Mouse (Mus musculus) ovary, postnatal 10 days (tissue): Measurements from ENCODE around the gene Olfr559.

Experiments
- DNase-seq: peaks from one replicate; pipeline ENCODE4 v3.0.0; 2022; ENCODE audit warnings: low spot score

Olfr559 gene

DNA sequence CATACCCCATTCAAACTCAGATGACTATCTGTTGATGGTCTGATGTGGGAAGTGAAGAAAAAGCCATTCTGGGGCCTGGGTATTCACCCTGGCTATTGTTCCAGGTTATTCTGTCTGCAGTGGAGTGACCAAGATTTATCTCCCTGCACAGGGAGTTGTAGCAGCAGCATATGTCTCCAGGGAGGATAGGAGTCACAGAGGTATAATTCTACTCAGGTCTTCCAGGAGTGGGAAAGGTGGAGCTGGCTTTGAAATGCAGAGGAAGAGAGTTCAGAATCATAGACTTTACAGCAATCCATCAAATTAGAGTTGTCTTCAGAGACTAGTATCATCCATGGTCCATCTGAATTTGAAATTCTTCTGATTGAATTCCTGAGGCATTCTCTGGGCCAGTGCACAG is at the start of gene Olfr559:
TSS of gene Olfr559 (minus strand) at position 101 of the 400 bp plus-strand sequence.
- no peak for DNase-seq

DNA sequence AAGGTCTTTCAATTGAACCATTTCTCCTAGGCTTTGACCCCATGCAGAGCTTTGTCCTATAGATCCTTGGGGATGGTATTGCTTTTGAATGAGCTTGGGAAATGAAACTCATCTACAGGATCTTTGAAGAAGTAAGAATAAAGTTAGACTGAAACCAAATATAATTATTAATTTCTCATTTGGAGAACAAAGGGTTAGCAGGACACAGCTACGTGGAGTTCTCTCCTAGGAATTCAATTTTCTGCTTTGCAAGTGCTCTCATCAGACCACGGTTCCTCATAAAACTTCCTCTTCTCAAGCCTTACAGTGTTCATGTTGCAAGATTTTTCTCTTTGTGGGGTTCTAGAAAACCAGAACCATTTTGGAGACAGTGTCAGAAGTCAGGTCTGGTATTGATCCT is 43.6 kb upstream of the Olfr559 start, which contains the start of gene Olfr561:
TSS of gene Olfr561 (plus strand) at position 301 of the 400 bp plus-strand sequence.
- DNase-seq: no peak

DNA sequence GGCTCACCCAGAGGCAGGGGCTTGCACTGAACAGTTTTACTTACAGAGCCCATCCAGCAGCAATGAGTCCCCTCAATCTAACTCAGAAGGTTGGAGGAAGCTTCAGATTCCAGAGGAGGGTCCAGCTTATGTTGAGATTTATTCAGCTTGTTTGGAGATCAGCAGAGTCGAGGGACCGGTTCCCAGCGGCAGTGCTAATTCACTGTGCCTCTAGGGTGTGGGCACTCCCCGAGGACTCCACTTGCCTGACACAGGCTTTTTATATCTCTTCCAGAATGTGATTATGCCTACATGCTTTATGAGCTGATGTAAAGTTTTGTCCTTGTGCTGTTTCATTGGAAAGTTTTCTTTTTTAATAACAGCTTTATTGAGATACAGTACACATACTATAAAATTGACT is 32.0 kb upstream of the Olfr559 start, which contains the start of the genes Olfr560 and Olfr78:
TSS of gene Olfr560 (minus strand) at position 101 of the 400 bp plus-strand sequence.
TSS of gene Olfr78 (minus strand) at position 206 of the 400 bp plus-strand sequence.
- no peak for DNase-seq

DNA sequence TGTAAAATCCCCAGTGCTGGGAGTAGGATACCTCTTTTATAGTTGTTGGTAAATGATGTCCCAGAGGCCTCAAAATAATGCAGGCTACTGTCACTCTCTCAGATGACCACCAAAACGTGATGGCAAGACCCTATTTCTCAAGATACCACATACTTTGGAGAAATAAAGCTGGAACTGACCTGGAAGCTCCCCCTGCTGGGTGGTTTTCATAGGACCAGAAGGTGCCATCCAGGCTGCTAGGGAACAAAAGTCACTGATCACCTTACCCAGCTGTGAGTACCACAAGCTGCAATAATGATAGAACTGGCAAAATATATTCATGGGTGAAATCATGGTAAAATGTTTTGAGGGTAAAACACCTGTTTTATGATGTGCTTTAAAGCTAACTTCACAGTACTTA is 24.8 kb upstream of the Olfr559 start:
- no peak for DNase-seq

DNA sequence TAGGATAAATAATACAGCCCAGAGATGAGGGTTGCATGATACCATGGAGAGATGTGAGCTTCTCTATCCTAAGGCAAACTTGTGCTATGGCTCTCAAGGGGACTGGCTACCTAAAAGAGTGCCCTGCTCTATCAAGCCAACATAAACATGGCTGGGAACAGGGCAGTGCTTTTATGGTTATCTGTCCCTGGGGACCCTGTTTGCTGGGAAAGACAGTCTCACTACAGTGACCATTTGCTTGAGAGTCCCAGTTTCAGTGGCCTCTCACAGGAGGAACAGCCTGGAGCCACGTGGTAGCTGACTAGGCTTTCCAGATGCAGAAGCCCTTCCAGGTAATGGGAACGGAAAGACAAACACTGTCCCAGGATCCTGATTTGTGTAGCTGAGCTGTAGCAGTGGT is 10.4 kb upstream of the Olfr559 start:
- no peak for DNase-seq

DNA sequence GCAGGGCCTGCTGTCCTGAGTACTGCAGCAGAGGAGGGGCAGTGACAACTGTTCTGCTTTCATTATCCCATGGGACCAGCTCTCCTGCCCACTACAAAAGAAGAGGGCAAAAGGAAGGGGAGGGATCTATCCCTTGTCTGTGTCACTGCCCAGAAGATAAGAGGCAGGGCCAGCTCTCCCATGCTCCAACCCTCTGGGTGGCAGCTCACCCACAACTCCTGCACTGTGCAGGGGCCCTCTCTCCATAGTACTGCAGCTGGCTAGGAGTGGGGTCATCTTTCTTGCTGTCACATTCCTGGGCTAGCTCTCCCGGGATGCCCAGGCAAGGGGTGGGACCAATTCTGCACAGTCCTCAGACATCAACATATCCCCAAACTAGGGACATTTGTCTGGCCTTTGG is 6.5 kb upstream of the Olfr559 start:
- DNase-seq: no peak

DNA sequence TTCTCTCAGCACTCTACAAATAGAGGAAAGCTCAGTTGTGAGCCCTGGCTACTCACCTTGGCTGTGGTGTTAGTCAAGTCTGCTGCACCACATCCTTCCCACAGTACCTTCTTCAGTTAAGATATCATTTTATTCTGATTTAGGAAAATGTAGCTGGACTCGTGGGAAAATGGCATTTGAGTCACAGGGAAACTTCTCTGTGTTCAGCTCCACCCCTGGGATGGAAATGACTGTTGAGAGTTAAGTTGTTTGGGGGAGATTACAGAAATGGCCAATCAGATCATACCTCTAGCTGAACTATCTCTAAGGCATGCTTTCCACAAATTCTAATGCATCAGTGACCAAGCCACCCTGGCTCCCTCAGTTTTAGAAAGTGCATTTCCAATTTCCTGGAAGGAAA is 8.3 kb downstream of the Olfr559 start, which contains the start of gene Olfr33:
TSS of gene Olfr33 (minus strand) at position 101 of the 400 bp plus-strand sequence.
- DNase-seq: no peak

DNA sequence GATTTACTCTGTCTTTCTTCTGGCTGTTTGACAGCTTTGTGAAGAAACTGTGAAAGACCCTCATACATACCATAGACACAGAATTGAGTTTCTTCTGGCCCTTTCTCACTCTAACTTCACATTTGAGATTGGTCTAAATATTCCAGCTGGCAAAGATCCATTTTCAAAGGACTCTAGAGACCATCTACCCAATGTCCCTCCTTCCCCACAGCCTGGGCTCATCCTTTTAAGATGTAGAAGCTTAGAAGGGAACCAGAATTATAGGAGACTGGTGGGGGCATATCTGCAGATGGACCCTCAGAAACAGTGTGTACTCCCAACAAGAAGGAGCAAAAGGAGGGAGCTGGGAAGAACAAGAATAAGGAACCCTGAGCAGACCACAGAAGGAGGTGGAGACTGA is 25.4 kb downstream of the Olfr559 start, which contains the start of gene Olfr558:
TSS of gene Olfr558 (plus strand) at position 301 of the 400 bp plus-strand sequence.
- DNase-seq: no peak

DNA sequence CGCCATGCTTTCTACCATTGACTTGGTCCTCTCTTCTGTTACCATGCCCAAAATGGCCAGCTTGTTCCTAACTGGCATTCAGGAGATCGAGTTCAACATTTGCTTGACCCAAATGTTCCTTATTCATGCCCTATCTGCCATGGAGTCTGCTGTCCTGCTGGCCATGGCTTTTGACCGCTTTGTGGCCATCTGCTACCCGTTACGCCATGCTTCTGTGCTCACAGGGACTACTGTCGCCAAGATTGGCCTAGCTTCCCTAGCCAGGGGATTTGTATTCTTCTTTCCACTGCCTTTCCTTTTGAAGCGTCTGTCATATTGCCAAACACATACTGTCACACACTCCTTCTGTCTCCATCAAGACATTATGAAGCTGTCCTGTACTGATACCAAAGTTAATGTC is 28.8 kb downstream of the Olfr559 start:
- no peak for DNase-seq

DNA sequence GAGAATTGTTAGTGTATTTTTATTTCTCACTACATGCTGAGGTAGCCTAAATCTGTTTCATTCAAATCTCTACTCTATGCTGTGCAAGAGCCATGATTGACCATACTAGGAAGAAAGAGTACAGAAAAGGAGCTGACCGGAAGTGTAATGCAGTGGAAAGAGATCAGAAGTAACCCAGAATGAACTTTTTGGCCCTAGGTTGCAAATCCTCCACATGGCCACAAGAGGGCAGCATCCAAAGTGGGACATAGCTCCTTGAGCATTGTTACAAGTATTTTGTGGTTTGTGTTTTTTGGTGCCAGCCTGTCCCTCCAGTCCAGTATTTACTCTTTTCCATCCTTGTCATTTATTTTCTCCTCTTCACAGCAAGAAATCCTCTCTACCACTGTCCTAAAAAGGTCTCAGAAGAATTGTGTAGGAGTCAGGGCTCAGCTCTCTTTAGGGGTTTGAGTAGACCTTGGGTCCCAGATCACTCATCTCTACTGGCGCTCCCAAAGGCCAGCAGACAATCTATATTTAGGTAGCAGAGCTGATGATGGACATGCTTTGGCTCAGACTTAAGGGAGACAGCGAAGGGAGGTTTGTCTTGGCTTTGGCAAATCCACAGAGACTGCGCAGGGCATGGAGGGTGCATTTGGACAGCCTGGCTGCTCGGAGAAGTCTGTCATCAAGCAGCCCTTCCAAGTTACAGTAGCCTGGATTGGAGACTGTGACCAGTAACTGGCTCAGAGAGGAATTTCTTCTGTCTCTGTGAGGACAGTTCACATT is 31.7 kb downstream of the Olfr559 start, which contains the start of gene Olfr557:
TSS of gene Olfr557 (plus strand) at position 553 of the 768 bp plus-strand sequence.
- DNase-seq: no peak

DNA sequence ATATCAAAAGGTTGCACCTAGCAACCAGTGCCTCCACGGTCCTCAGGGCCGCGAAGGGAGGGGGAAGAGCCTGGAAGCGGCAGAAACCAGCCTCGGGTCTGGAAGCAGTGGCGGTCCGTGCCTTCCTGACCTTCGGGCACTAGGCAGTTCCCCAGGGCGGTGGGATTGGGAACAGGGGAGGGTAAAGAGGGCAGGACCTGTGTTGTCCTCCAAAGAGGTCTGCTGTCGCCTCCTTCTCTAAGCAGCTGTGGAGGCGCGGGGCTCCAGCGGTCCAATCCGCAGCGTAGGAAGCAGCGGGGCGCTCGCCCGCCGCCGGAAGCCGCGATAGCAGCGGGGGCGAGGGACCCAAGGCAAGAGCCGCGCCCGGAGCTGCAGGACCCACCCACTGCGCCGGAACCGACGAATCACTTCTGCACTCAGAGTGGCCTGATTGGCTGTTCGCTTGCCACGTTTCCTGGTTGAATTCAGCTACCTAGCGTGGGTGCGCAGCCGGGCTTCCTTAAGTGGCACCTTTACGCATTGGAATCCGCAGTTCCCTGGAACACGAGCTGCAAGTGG is 40.3 kb downstream of the Olfr559 start, which contains the start of gene Trim68:
TSS of gene Trim68 (minus strand) at position 384 of the 558 bp plus-strand sequence.
- peak; percentile 66 for DNase-seq

DNA sequence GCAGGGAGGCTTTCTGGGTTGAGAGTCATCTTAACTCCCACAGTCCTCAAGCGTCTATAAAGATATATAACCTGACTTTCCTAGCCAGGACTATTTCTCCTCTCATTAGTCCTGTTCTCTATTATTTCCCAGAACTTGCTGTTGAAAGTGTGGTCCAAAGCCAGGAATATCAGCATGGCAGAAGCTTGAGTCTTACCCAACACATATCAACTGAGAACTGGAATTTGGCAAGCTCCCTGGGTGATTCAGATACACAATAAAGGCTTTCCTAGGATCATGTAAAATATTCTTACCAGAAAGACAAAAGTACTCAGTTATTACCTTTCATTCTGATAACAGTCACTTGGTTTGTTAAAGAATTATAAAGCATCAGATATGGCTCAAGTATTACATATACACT is 45.4 kb downstream of the Olfr559 start:
- no peak for DNase-seq

DNA sequence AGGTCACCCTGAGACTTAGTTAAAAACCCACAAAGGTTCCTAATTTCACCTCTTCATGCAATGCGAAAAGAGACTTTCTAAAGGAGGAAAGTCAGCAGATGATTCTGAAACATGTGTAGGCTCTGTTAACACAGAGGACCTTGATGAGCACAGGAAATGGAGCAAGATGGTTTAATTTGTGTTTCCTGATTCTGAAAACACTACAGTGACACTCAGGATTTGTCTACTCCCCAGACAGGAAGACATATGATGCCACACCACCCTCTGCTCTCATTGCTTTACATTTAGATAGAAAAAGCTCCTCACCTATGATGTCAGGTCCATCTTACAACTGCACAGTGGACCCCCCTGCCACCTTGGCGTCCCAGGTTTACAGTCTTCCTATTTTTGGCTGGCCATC is 51.1 kb downstream of the Olfr559 start:
- DNase-seq: no peak
